Comparison of ENCODE assay signal across 8 mouse cellular contexts in genomic region chr2:117121212-117121983, GRCm38 (mm10). TPM values are rescaled to one million over a fixed set of nuclear protein-coding genes. Genes with fewer than 3 reads are reported as not detected.
A peak's percentile ranks its signal among the peaks of the same experiment; 100 is the strongest.
DNase-seq lines count a peak whose midpoint lies in the region; ATAC-seq lines count a peak whose summit lies in the region.

Spred1 (plus strand) TSS chr2:117121374.

- DNase-seq in CD4-positive, CD25-positive, alpha-beta regulatory T cell, adult 2 months (ENCODE audit: low read depth, low spot score), result peak; percentile 51
- peak; percentile 49 for DNase-seq in NIH3T3 (ENCODE audit: low read depth)
- peak; percentile 61 for DNase-seq in embryo, embryonic 10 days (ENCODE audit: low spot score)
- no peak for DNase-seq in natural killer cell, adult 2 months (ENCODE audit: low spot score in 2 of 2)

- H3K9ac ChIP-seq in heart, embryonic 11.5 days (ENCODE audit: low read depth, low read length), result peak within 1 kb of the TSS; percentile 96
- H3K9ac ChIP-seq in kidney, embryonic 14.5 days (ENCODE audit: low read depth, low read length), result peak within 1 kb of the TSS; percentile 100
- H3K9ac ChIP-seq in liver, embryonic 15.5 days, result peak within 1 kb of the TSS; percentile 70
- peak within 1 kb of the TSS; percentile 98 for H3K9ac ChIP-seq in neural tube, embryonic 14.5 days (replicated peaks; ENCODE audit: low read depth, low read length)

- ATAC-seq in heart, embryonic 11.5 days (replicated peaks; ENCODE audit: insufficient number of reproducible peaks, low FRiP score, low TSS enrichment), result peak; percentile 56
- ATAC-seq in kidney, embryonic 14.5 days (ENCODE audit: low FRiP score, low TSS enrichment), result no peak; the same call in none of the 2 replicates
- ATAC-seq in liver, embryonic 15.5 days (ENCODE audit: insufficient read depth), result peak; percentile 36
- peak; percentile 3 for ATAC-seq in neural tube, embryonic 14.5 days (ENCODE audit: low read depth)

- H3K4me1 ChIP-seq in heart, embryonic 11.5 days (ENCODE audit: control insufficient read depth, insufficient read depth, low read length), result peaks cover 9% of the 10 kb centered on the region
- peaks cover 20% of the 10 kb centered on the region for H3K4me1 ChIP-seq in kidney, embryonic 14.5 days (ENCODE audit: control insufficient read depth, insufficient read depth, low read length)
- H3K4me1 ChIP-seq in liver, embryonic 15.5 days (replicated peaks), result peaks cover 29% of the 10 kb centered on the region
- H3K4me1 ChIP-seq in neural tube, embryonic 14.5 days (ENCODE audit: control insufficient read depth, insufficient read depth, low read length), result peaks cover 12% of the 10 kb centered on the region

- H3K27ac ChIP-seq in heart, embryonic 11.5 days (ENCODE audit: low read depth, low read length), result peak within 1 kb of the TSS; percentile 99
- H3K27ac ChIP-seq in kidney, embryonic 14.5 days (ENCODE audit: low read depth, low read length), result peak within 1 kb of the TSS; percentile 99
- peak within 1 kb of the TSS; percentile 87 for H3K27ac ChIP-seq in liver, embryonic 15.5 days (replicated peaks)
- peak within 1 kb of the TSS; percentile 99 for H3K27ac ChIP-seq in neural tube, embryonic 14.5 days (ENCODE audit: low read depth, low read length)

- H3K4me2 ChIP-seq in heart, embryonic 11.5 days, result peak within 1 kb of the TSS; percentile 75
- peak within 1 kb of the TSS; percentile 76 for H3K4me2 ChIP-seq in kidney, embryonic 14.5 days (replicated peaks; ENCODE audit: low read depth, low read length)
- H3K4me2 ChIP-seq in liver, embryonic 15.5 days, result peak within 1 kb of the TSS; percentile 94
- peak within 1 kb of the TSS; percentile 66 for H3K4me2 ChIP-seq in neural tube, embryonic 14.5 days (ENCODE audit: low read depth, low read length)

- under 1% methylated on average over 49 of the region's 99 CpGs for WGBS in heart, embryonic 11.5 days (ENCODE audit: insufficient replicate concordance)
- WGBS in kidney, embryonic 14.5 days, result 1% methylated on average over 58 of the region's 99 CpGs
- WGBS in liver, embryonic 15.5 days (ENCODE audit: insufficient replicate concordance), result under 1% methylated on average over 84 of the region's 99 CpGs
- under 1% methylated on average over 59 of the region's 99 CpGs for WGBS in neural tube, embryonic 14.5 days

- peak within 1 kb of the TSS; percentile 88 for H3K4me3 ChIP-seq in heart, embryonic 11.5 days (ENCODE audit: low read depth, low read length)
- H3K4me3 ChIP-seq in kidney, embryonic 14.5 days (ENCODE audit: low read length), result peak within 1 kb of the TSS; percentile 98
- H3K4me3 ChIP-seq in liver, embryonic 15.5 days (replicated peaks), result peak within 1 kb of the TSS; percentile 76
- peak within 1 kb of the TSS; percentile 90 for H3K4me3 ChIP-seq in neural tube, embryonic 14.5 days (ENCODE audit: low read depth, low read length)

- H3K9me3 ChIP-seq in heart, embryonic 11.5 days (replicated peaks; ENCODE audit: control insufficient read depth, low read length), result no peaks in the 10 kb centered on the region
- no peaks in the 10 kb centered on the region for H3K9me3 ChIP-seq in kidney, embryonic 14.5 days (ENCODE audit: control insufficient read depth, low read length)
- H3K9me3 ChIP-seq in liver, embryonic 15.5 days (replicated peaks), result no peaks in the 10 kb centered on the region
- no peaks in the 10 kb centered on the region for H3K9me3 ChIP-seq in neural tube, embryonic 14.5 days (ENCODE audit: control insufficient read depth, low read length)

- no peaks in the 10 kb centered on the region for H3K27me3 ChIP-seq in heart, embryonic 11.5 days (ENCODE audit: control insufficient read depth, insufficient read depth, low read length)
- no peaks in the 10 kb centered on the region for H3K27me3 ChIP-seq in kidney, embryonic 14.5 days (ENCODE audit: control insufficient read depth, insufficient read depth, low read length)
- peaks cover 9% of the 10 kb centered on the region; the same call in 1 of the 2 replicates for H3K27me3 ChIP-seq in liver, embryonic 15.5 days
- no peaks in the 10 kb centered on the region for H3K27me3 ChIP-seq in neural tube, embryonic 14.5 days (ENCODE audit: control insufficient read depth, insufficient read depth, low read length)

- H3K36me3 ChIP-seq in heart, embryonic 11.5 days (ENCODE audit: control insufficient read depth, insufficient read depth, low read length), result no peaks in the 10 kb centered on the region
- H3K36me3 ChIP-seq in kidney, embryonic 14.5 days (ENCODE audit: control insufficient read depth, insufficient read depth, low read length), result no peaks in the 10 kb centered on the region
- no peaks in the 10 kb centered on the region for H3K36me3 ChIP-seq in liver, embryonic 15.5 days (replicated peaks)
- no peaks in the 10 kb centered on the region for H3K36me3 ChIP-seq in neural tube, embryonic 14.5 days (ENCODE audit: control insufficient read depth, insufficient read depth, low read length)

RNA-seq across cellular contexts. Expression of gene Spred1, which starts in this region (rescaled TPM):
- 9.8 and 10.9 TPM in 2 replicates for polyA plus RNA-seq in heart, embryonic 11.5 days (2014; fragmentation: Nextera tagmentation; extraction: Ambion mirVana)
- 20.2 and 23.0 TPM in 2 replicates for polyA plus RNA-seq in kidney, embryonic 14.5 days (2014; fragmentation: Nextera tagmentation; extraction: Ambion mirVana)
- polyA plus RNA-seq in liver, embryonic 15.5 days (2015; fragmentation: Nextera tagmentation; extraction: Ambion mirVana), result 2.2 and 2.4 TPM in 2 replicates
- polyA plus RNA-seq in neural tube, embryonic 14.5 days (2014; fragmentation: Nextera tagmentation; extraction: Ambion mirVana), result 16.0 and 20.8 TPM in 2 replicates

Comparison
In these comparisons a context has a peak if more than half of its experiments do, and no peak if none do; other contexts are left out.
1. DNase-seq: peak in CD4-positive, CD25-positive, alpha-beta regulatory T cell, adult 2 months (single experiment), NIH3T3 (single experiment) and embryo, embryonic 10 days (single experiment); none in natural killer cell, adult 2 months (0 of 2).
2. Peak in every context shown above with its lines, with median percentiles within 50 percentile points of each other: H3K27ac ChIP-seq, H3K4me2 ChIP-seq, H3K4me3 ChIP-seq and H3K9ac ChIP-seq.